Mouse (Mus musculus): ENCODE measurements around the gene Gif.

GRCm38 (mm10) chr19:11794447-11794846 is 47.1 kb downstream of the Gif start:
- TF ChIP-seq POLR2A (IDR thresholded peaks at IDR 0.05; ENCODE audit: borderline replicate concordance, control insufficient read depth, low read depth, low read length) (no peak), CTCF (IDR thresholded peaks at IDR 0.05; ENCODE audit: control insufficient read depth, insufficient read depth, low read length) (no peak)

All from bone marrow, adult 2 months (tissue).